Mouse (Mus musculus) lung, embryonic 15.5 days (tissue): ENCODE data around the gene Tunar. TPM values are rescaled to one million over a fixed set of nuclear protein-coding genes. Genes with fewer than 3 reads are reported as not detected.

Experiments
- ATAC-seq: fragments of 200-750 bp; cut with Nextera tagmentation; 2 replicates; pipeline ENCODE4 v1.8.0; 2017; ENCODE audit warnings: moderate number of reproducible peaks, borderline replicate concordance; ENCODE audit not compliant: low FRiP score, low TSS enrichment; ENCODE audit errors: extremely low read depth
- H3K27ac ChIP-seq: fragments of 300-500 bp; sonication (generic); 2 replicates; pipeline ENCODE4 v1.5.1; 2015; ENCODE audit warnings: moderate library complexity, mild to moderate bottlenecking, inconsistent platforms
- H3K27me3 ChIP-seq: fragments of 300-500 bp; sonication (generic); 2 replicates; pipeline ENCODE4 v1.6.1; 2015; ENCODE audit warnings: inconsistent platforms
- H3K36me3 ChIP-seq: fragments of 300-500 bp; sonication (generic); 2 replicates; pipeline ENCODE4 v1.6.1; 2015; ENCODE audit warnings: inconsistent platforms
- H3K4me1 ChIP-seq: fragments of 300-500 bp; sonication (generic); 2 replicates; pipeline ENCODE4 v1.6.1; 2015; ENCODE audit warnings: inconsistent platforms
- H3K4me2 ChIP-seq: fragments of 300-500 bp; sonication (generic); 2 replicates; pipeline ENCODE4 v1.6.1; 2015; ENCODE audit warnings: inconsistent platforms, mild to moderate bottlenecking, moderate library complexity
- H3K4me3 ChIP-seq: fragments of 300-500 bp; sonication (generic); 2 replicates; pipeline ENCODE4 v1.5.1; 2015; ENCODE audit warnings: mild to moderate bottlenecking, inconsistent platforms
- H3K9ac ChIP-seq: fragments of 300-500 bp; sonication (generic); 2 replicates; pipeline ENCODE4 v1.6.1; 2015; ENCODE audit warnings: inconsistent platforms
- H3K9me3 ChIP-seq: fragments of 300-500 bp; sonication (generic); 2 replicates; pipeline ENCODE4 v1.6.1; 2016; ENCODE audit warnings: inconsistent platforms
- WGBS: fragments of 180-500 bp; shearing (Covaris S2); methylation state at CpG from one replicate; pipeline ENCODE4 v1.1.7; 2015; 5-methylcytosine and 5-hydroxymethylcytosine counted together
- polyA plus RNA-seq: library from polyadenylated mRNA; unstranded; fragments of >200 nt; fragmentation: Nextera tagmentation; extraction: Ambion mirVana; gene quantifications from 2 replicates; pipeline ENCODE4 v1.2.1, GENCODE M21; 2015

Gene Tunar
- polyA plus RNA-seq, result 0.19 and 0.30 TPM in 2 replicates

DNA sequence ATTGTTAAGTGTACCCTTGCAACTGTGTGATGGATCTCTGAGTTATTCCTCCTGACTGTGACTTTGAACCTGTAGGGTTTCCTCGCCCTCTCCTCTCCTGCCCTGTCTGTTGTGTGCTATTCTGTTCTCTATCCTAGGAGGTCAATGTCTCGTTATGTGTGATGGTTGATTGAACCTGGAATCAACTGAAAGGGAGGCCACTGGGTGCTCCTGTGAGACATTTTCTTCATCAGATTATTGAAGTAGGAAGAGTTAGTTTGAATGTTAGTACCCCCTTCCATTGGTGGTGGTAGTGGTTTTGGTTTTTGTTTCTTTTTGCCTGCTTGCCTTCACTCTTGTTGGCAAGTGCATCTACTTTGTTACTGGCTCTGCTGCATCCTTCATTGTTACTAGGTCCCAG lies at the start of gene Tunar:
Gene Tunar (plus strand): TSS at position 301 of the 400 bp plus-strand sequence.
- Histone ChIP-seq H3K4me2 (no peak within 1 kb of the TSS), H3K36me3 (no peaks in the 10 kb centered on the region), H3K27ac (no peak within 1 kb of the TSS), H3K4me3 (no peak within 1 kb of the TSS), H3K4me1 (peaks cover 5% of the 10 kb centered on the region; the same call in 1 of the 2 replicates), H3K9me3 (no peaks in the 10 kb centered on the region), H3K27me3 (peaks cover 37% of the 10 kb centered on the region), H3K9ac (no peak within 1 kb of the TSS)
- ATAC-seq, result no peak
- 83% methylated on average over 2 of the region's 2 CpGs for WGBS

DNA sequence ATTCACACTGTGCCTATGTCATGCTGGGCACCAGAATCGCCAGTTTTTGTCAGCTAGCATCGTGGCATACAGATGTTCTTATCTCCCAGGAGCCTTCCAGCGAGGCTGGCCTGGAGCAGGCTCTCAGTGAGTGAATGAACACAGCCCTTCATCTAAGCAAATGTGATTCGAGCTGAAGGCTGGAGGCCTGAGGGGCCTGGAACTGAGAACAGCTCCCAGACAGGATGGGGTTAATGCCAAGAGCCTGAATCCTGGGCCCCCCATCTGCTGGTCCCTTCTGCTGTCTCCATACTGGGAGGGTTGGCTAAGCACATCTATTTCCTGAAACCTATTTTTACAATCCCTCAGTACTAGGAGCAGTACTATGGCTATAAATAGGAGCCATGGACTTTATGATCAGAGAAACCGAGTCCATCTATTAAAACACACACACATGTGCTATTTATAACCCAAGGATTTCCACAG lies 21.1 kb upstream of the Tunar start:
- Histone ChIP-seq H3K9me3 (no peaks in the 10 kb centered on the region), H3K4me1 (no peaks in the 10 kb centered on the region), H3K9ac (no peak overlapping the region), H3K4me2 (no peak overlapping the region), H3K27me3 (no peaks in the 10 kb centered on the region), H3K27ac (no peak overlapping the region), H3K36me3 (no peaks in the 10 kb centered on the region), H3K4me3 (no peak overlapping the region)
- no peak for ATAC-seq
- 61% methylated on average over 5 of the region's 5 CpGs for WGBS

DNA sequence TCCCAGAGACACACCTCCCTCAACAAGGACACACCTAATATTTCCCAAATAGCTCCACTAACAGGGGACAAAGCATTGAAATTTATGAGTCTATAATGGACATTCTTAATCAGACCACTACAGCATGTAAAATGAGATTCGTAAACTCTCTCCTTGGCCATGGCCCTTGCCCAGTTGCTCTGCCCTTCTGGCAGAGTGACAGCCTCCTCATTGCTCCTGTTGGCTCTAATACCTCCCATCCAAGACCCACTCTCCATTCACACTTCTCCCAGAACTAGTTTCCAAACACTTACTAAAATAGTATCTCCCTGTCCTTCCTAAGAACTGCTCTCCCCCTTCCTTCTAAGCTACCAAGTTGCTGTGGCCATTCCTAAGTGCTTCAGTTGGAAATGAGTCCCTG lies 19.3 kb upstream of the Tunar start:
- no peaks in the 10 kb centered on the region for H3K27me3 ChIP-seq
- H3K27ac ChIP-seq, result no peak overlapping the region
- H3K4me1 ChIP-seq, result no peaks in the 10 kb centered on the region
- 88% methylated on average over 1 of the region's 1 CpGs for WGBS
- H3K4me2 ChIP-seq, result no peak overlapping the region
- H3K9ac ChIP-seq, result no peak overlapping the region
- H3K4me3 ChIP-seq, result no peak overlapping the region
- no peaks in the 10 kb centered on the region for H3K9me3 ChIP-seq
- no peak for ATAC-seq
- H3K36me3 ChIP-seq, result no peaks in the 10 kb centered on the region

DNA sequence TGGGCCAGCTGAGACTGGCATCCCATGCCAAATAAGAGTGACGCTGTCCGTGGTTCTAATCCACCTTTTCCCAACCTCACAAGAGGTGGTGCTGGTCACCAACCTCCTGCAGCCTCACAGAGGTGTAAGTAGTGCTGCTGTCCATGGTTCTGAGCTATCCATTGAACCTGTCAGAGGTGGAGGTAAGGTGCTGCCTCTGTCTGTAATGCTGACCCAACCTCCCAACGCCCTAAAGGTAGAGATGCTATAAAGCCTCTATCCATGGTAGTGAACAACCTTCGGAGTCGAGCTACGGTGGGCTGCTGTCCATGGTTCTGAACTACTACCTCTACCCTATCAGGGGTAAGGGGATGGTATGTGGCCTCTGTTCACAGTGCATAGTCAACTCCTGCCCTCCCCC lies 11.5 kb upstream of the Tunar start:
- H3K27me3 ChIP-seq, result no peaks in the 10 kb centered on the region
- peak; percentile 57 for ATAC-seq
- H3K4me3 ChIP-seq, result no peak overlapping the region
- H3K4me1 ChIP-seq, result no peaks in the 10 kb centered on the region
- H3K9me3 ChIP-seq, result no peaks in the 10 kb centered on the region
- WGBS, result 24% methylated on average over 6 of the region's 6 CpGs
- H3K4me2 ChIP-seq, result no peak overlapping the region
- no peaks in the 10 kb centered on the region for H3K36me3 ChIP-seq
- no peak overlapping the region for H3K27ac ChIP-seq
- H3K9ac ChIP-seq, result no peak overlapping the region

DNA sequence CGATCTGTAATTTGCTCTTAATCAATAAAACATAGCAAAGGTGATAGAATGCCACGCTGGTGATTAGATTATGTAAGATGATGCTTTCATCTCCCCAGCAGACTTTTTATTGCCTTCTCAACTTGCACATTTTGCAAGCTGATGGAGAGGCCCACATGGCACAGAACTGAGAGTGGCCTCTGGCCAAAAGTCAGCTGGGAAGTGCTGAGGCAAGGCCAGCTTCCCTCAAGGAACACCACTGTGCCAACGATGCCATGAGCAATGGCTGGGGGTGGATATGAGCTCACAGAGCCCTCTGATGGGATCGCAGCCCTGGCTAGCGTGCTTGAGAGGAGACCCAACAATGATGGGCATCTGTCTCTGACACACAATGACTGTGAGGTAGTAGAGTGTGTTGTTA lies 6.6 kb upstream of the Tunar start:
- no peaks in the 10 kb centered on the region; the same call in 1 of the 2 replicates for H3K27me3 ChIP-seq
- ATAC-seq, result no peak

DNA sequence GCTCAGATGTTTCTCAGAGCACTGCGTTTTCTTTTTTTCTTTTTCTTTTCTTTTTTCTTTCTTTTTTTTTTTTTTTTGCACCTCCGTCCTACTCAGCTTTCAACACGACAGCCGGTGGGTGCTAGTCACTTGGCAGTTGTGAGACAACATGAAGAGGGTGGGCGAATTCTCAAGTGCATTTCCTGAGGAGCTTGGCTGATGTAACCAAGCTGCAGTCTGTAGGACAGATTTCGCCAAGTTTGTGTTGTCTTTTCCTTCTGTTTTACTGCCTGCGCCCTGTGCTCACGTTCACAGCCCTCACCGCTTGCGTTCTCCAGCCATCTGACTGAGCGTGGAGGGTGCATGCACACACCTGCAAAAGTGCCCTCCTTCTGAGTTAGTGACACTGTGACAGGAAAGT lies 5.3 kb upstream of the Tunar start:
- Histone ChIP-seq H3K36me3 (no peaks in the 10 kb centered on the region), H3K4me3 (no peak overlapping the region), H3K9ac (no peak overlapping the region), H3K4me2 (no peak overlapping the region), H3K27ac (no peak overlapping the region), H3K9me3 (no peaks in the 10 kb centered on the region), H3K27me3 (no peaks in the 10 kb centered on the region; the same call in 1 of the 2 replicates), H3K4me1 (0 out of 2 replicates have a peak, but pooled peaks cover 3% of the 10 kb centered on the region)
- ATAC-seq, result no peak
- 49% methylated on average over 11 of the region's 11 CpGs for WGBS

More for the DNA sequence above, 6.6 kb upstream of the Tunar start:
- no peak overlapping the region for H3K27ac ChIP-seq
- H3K36me3 ChIP-seq, result no peaks in the 10 kb centered on the region
- H3K4me2 ChIP-seq, result no peak overlapping the region
- H3K4me1 ChIP-seq, result 0 out of 2 replicates have a peak, but pooled peaks cover 3% of the 10 kb centered on the region
- no peak overlapping the region for H3K9ac ChIP-seq
- no peaks in the 10 kb centered on the region for H3K9me3 ChIP-seq
- 71% methylated on average over 5 of the region's 5 CpGs for WGBS
- H3K4me3 ChIP-seq, result no peak overlapping the region

DNA sequence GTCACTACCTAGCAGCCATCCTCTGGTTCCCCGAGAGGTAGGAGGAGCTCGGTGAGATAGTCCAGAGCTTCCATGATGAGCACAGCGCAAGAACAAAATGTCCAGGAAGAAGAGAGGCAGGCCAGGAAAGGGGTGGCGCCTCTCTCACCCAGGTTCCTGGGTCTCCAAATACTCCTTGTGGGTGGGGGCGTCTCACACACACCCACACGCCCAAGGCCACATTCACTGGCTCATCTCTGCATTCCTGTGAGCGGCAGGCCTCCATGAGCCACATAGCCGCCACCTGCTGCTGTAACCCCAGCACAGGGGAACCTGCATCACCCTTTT lies 2.4 kb downstream of the Tunar start:
- H3K4me1 ChIP-seq, result peaks cover 2% of the 10 kb centered on the region; the same call in 1 of the 2 replicates
- WGBS, result 14% methylated on average over 8 of the region's 8 CpGs
- no peaks in the 10 kb centered on the region for H3K36me3 ChIP-seq
- no peak overlapping the region for H3K27ac ChIP-seq
- no peaks in the 10 kb centered on the region for H3K9me3 ChIP-seq
- ATAC-seq, result peak; percentile 23; the same call in 1 of the 2 replicates
- peak overlapping the region; percentile 42 for H3K4me3 ChIP-seq
- no peak overlapping the region for H3K9ac ChIP-seq
- peaks cover 47% of the 10 kb centered on the region for H3K27me3 ChIP-seq
- H3K4me2 ChIP-seq, result peak overlapping the region; percentile 79

DNA sequence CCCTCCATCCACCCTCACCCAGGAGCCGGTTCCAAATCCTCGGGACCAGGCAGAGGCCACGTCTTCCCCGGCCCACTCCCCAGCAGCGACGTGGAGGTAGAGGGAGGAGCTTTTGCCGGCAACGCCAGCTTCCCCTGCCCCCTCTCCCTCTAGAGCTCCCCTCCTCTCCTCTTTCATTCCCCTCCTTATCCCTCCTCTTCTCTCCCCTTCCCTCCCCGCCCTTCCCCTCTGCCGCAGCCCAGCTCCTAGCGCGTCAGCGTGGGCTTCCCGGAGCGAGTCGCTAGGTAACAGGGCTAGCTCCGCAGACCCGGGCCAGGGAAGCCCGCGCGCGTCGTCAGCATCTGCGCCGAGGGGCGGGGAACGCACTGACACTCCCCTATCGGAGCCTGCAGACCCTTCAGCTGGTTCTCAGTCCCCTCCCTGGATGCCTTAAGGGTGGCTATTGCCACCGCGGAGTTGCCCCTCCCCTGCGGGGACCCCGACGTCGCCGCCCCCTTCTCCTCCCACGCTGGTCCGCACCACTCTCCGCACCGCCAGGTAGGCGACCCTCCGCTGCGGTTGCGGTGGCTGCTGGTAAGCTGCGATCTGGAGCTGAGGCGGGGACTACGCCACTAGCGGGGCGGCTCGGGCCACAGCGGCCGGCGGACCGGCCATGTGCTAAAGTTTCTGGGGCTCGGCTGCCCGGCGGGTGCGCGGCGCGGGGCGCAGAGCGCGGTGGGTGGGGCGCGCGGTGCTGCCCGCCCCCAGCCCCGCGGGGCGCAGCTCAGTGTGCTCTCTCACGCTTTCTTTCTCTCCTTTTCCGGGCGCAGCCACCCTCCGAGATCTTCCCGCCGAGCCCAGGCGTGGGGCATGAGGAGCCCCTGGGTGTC lies 3.0 kb downstream of the Tunar start:
- peaks cover 2% of the 10 kb centered on the region; the same call in 1 of the 2 replicates for H3K4me1 ChIP-seq
- H3K27me3 ChIP-seq, result peaks cover 47% of the 10 kb centered on the region
- H3K4me2 ChIP-seq, result peak overlapping the region; percentile 79
- H3K27ac ChIP-seq, result no peak overlapping the region
- WGBS, result 1% methylated on average over 71 of the region's 77 CpGs
- no peaks in the 10 kb centered on the region for H3K36me3 ChIP-seq
- peak overlapping the region; percentile 42 for H3K4me3 ChIP-seq
- ATAC-seq, result peak; percentile 79; the same call in 1 of the 2 replicates
- no peak overlapping the region for H3K9ac ChIP-seq
- H3K9me3 ChIP-seq, result no peaks in the 10 kb centered on the region

DNA sequence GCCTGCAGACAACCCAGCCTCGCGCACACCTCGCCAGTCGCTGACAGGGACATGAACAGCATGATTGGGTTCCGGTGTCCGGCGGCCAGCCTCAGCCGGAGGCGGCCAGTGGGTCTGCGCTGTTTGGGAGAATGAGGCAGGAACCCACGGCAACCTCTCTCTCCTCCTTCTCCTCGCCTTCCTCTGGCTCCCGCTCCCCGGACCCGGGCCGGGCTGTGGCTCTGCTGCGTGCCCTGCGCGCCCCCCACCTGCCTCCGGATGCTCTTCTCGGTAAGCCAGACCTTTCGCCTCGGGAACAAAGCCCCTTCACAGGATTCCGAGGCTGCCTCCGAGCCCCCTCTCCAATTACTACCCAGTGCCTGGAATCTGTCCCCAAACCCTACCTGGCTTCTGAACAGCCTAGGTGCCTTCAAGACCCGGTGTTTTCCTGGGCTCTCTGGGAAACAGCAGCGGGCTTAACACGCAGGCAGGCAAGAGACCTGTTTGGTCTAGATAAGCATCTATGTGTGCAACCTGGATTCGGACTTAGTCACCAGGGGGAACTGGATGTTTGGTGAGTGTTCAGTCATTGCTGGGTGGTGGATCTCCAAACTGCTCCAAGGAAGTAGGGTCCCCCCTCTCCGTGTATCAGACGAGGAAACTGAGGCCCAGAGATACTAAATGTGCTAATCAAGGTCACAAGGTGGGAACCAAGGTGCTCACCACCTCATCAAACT lies 3.8 kb downstream of the Tunar start:
- H3K4me3 ChIP-seq, result peak overlapping the region; percentile 42
- no peak for ATAC-seq
- peaks cover 2% of the 10 kb centered on the region; the same call in 1 of the 2 replicates for H3K4me1 ChIP-seq
- H3K9ac ChIP-seq, result no peak overlapping the region
- no peak overlapping the region for H3K27ac ChIP-seq
- H3K4me2 ChIP-seq, result peak overlapping the region; percentile 79
- H3K27me3 ChIP-seq, result peaks cover 47% of the 10 kb centered on the region
- no peaks in the 10 kb centered on the region for H3K36me3 ChIP-seq
- WGBS, result 4% methylated on average over 31 of the region's 31 CpGs
- H3K9me3 ChIP-seq, result no peaks in the 10 kb centered on the region

DNA sequence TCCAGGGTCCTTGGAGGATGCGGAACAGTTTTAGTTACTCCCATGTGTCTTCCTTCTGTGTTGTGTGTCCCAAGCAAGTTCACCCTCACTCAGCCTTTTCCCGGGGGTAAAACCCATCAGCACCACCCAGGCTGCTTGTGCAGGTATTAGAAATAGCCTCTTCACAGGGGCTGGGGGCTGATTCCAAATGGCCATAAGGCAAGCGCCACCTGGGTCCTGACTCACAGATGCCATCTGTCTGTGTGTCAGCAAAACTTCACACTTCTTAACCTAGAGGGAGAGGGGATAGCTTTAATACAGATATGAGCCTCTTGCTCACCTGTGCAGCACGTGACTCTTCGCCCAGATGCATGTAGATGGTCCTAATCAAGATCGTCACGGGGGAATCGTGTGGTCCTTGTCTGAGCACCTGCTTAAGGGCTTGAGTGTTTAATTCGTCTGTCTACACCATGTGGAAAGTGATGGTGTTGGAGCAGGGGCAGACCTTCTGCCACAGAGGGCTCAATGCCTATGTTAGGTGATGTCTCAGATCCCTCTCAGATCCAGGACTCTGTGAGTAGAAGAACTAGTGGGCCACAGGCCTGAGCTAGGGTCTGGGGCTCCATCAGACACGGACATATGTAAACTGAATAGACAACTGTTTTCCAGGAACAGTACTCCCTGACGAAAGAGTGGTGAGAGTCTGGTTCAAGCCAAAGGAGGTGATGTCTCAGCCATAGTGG lies 4.7 kb downstream of the Tunar start:
- no peak for ATAC-seq
- Histone ChIP-seq H3K4me1 (peaks cover 2% of the 10 kb centered on the region; the same call in 1 of the 2 replicates), H3K4me2 (no peak overlapping the region), H3K27ac (no peak overlapping the region), H3K4me3 (no peak overlapping the region), H3K36me3 (no peaks in the 10 kb centered on the region), H3K9ac (no peak overlapping the region), H3K27me3 (peaks cover 47% of the 10 kb centered on the region), H3K9me3 (no peaks in the 10 kb centered on the region)
- 71% methylated on average over 11 of the region's 11 CpGs for WGBS

DNA sequence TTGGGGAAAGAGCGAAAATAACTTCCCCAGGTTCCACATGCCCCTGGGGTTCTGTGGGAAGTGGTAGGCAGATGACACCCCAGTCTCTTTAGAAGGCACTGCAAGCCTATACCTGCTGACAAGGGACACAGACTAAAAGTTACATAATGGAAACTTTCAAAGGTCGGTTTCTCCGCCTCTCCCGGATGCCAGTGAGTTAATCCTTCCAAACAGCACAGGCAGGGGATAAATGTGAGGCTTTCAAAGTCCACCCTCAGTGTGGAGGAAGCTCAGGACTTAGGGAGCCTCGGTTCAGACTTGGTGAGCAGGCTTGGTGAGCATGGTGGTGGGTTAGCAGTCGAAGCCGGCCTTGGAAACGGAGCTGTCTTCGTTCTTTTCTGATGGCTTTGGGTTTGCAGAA lies 7.9 kb downstream of the Tunar start:
- WGBS, result 52% methylated on average over 9 of the region's 9 CpGs
- ATAC-seq, result no peak

More for the DNA sequence above, 7.9 kb downstream of the Tunar start:
- no peak overlapping the region for H3K27ac ChIP-seq
- no peak overlapping the region for H3K4me2 ChIP-seq
- H3K4me1 ChIP-seq, result no peaks in the 10 kb centered on the region
- H3K36me3 ChIP-seq, result no peaks in the 10 kb centered on the region
- no peaks in the 10 kb centered on the region for H3K9me3 ChIP-seq
- H3K4me3 ChIP-seq, result no peak overlapping the region
- peaks cover 31% of the 10 kb centered on the region for H3K27me3 ChIP-seq
- no peak overlapping the region for H3K9ac ChIP-seq
